Mouse (Mus musculus): ENCODE results near the gene Phactr1. TPM values are rescaled to one million over a fixed set of nuclear protein-coding genes. Genes with fewer than 3 reads are reported as not detected.

Phactr1 gene
- polyA plus RNA-seq, 1 experiment from 2014 or later = 18.7 TPM

GRCm38 (mm10) chr13:43159429-43159828 is 479.0 kb downstream of the Phactr1 start:
- H3K36me3 ChIP-seq (ENCODE audit: control insufficient read depth, insufficient read depth, low read length) = no peaks in the 10 kb centered on the region
- H3K27me3 ChIP-seq (ENCODE audit: control insufficient read depth, insufficient read depth, low read length) = no peaks in the 10 kb centered on the region
- H3K4me1 ChIP-seq (replicated peaks; ENCODE audit: control insufficient read depth, insufficient read depth, low read length) = no peaks in the 10 kb centered on the region
- DNase-seq (ENCODE audit: low spot score) = no peak
- whole genome bisulfite sequencing = 70% methylated on average over 3 of the region's 3 CpGs
- H3K4me3 ChIP-seq (ENCODE audit: low read depth, low read length) = no peak overlapping the region
- H3K27ac ChIP-seq (ENCODE audit: low read depth, low read length) = no peak overlapping the region
- no peaks in the 10 kb centered on the region for H3K9me3 ChIP-seq (ENCODE audit: control insufficient read depth, low read length)
- no peak for ATAC-seq (ENCODE audit: low FRiP score)
- H3K9ac ChIP-seq (ENCODE audit: low read depth, low read length) = no peak overlapping the region
- no peak overlapping the region for H3K4me2 ChIP-seq (replicated peaks; ENCODE audit: low read depth, low read length)

GRCm38 (mm10) chr13:43167721-43168120 is 487.3 kb downstream of the Phactr1 start:
- Histone ChIP-seq H3K27ac (ENCODE audit: low read depth, low read length) (no peak overlapping the region), H3K9me3 (ENCODE audit: control insufficient read depth, low read length) (no peaks in the 10 kb centered on the region), H3K4me3 (ENCODE audit: low read depth, low read length) (no peak overlapping the region), H3K9ac (ENCODE audit: low read depth, low read length) (no peak overlapping the region), H3K4me1 (replicated peaks; ENCODE audit: control insufficient read depth, insufficient read depth, low read length) (no peaks in the 10 kb centered on the region; the same call in 1 of the 2 replicates), H3K4me2 (replicated peaks; ENCODE audit: low read depth, low read length) (no peak overlapping the region), H3K36me3 (ENCODE audit: control insufficient read depth, insufficient read depth, low read length) (peaks cover 2% of the 10 kb centered on the region; the same call in 1 of the 2 replicates), H3K27me3 (ENCODE audit: control insufficient read depth, insufficient read depth, low read length) (no peaks in the 10 kb centered on the region)
- no peak for ATAC-seq (ENCODE audit: low FRiP score)
- 78% methylated on average over 9 of the region's 9 CpGs for WGBS
- DNase-seq (ENCODE audit: low spot score) = no peak

GRCm38 (mm10) chr13:43171020-43171710 is 490.7 kb downstream of the Phactr1 start, which contains the start of gene Tbc1d7:
Tbc1d7 (minus strand) TSS chr13:43171501.
- Histone ChIP-seq H3K27ac (ENCODE audit: low read depth, low read length) (peak within 1 kb of the TSS; percentile 62; the same call in 1 of the 2 replicates), H3K27me3 (ENCODE audit: control insufficient read depth, insufficient read depth, low read length) (no peaks in the 10 kb centered on the region)
- WGBS = 1% methylated on average over 48 of the region's 48 CpGs

GRCm38 (mm10) chr13:43172036-43172713 is 491.8 kb downstream of the Phactr1 start:
- no peak overlapping the region for H3K27ac ChIP-seq (ENCODE audit: low read depth, low read length)
- peak overlapping the region; percentile 71 for H3K9ac ChIP-seq (ENCODE audit: low read depth, low read length)
- peak overlapping the region; percentile 48 for H3K4me3 ChIP-seq (ENCODE audit: low read depth, low read length)
- DNase-seq (ENCODE audit: low spot score) (peak; percentile 37), ATAC-seq (ENCODE audit: low FRiP score) (no peak)
- no peaks in the 10 kb centered on the region; the same call in 1 of the 2 replicates for H3K4me1 ChIP-seq (replicated peaks; ENCODE audit: control insufficient read depth, insufficient read depth, low read length)
- H3K9me3 ChIP-seq (ENCODE audit: control insufficient read depth, low read length) = no peaks in the 10 kb centered on the region
- no peaks in the 10 kb centered on the region for H3K36me3 ChIP-seq (ENCODE audit: control insufficient read depth, insufficient read depth, low read length)
- peak overlapping the region; percentile 67 for H3K4me2 ChIP-seq (replicated peaks; ENCODE audit: low read depth, low read length)
- WGBS = 42% methylated on average over 14 of the region's 14 CpGs
- H3K27me3 ChIP-seq (ENCODE audit: control insufficient read depth, insufficient read depth, low read length) = no peaks in the 10 kb centered on the region

More at GRCm38 (mm10) chr13:43171020-43171710, 490.7 kb downstream of the Phactr1 start, which contains the start of gene Tbc1d7:
- peak; percentile 96 for ATAC-seq (ENCODE audit: low FRiP score)
- H3K4me1 ChIP-seq (replicated peaks; ENCODE audit: control insufficient read depth, insufficient read depth, low read length) = no peaks in the 10 kb centered on the region; the same call in 1 of the 2 replicates
- H3K4me2 ChIP-seq (replicated peaks; ENCODE audit: low read depth, low read length) = peak within 1 kb of the TSS; percentile 67
- DNase-seq (ENCODE audit: low spot score) = peak; percentile 100
- H3K9me3 ChIP-seq (ENCODE audit: control insufficient read depth, low read length) = no peaks in the 10 kb centered on the region
- no peaks in the 10 kb centered on the region for H3K36me3 ChIP-seq (ENCODE audit: control insufficient read depth, insufficient read depth, low read length)
- H3K4me3 ChIP-seq (ENCODE audit: low read depth, low read length) = peak within 1 kb of the TSS; percentile 48
- H3K9ac ChIP-seq (ENCODE audit: low read depth, low read length) = peak within 1 kb of the TSS; percentile 71

- ATAC-seq (ENCODE audit: low FRiP score) = no peak
- H3K4me3 ChIP-seq (ENCODE audit: low read depth, low read length) = no peak overlapping the region
- peak; percentile 86 for DNase-seq (ENCODE audit: low spot score)
- no peak overlapping the region for H3K27ac ChIP-seq (ENCODE audit: low read depth, low read length)
- H3K27me3 ChIP-seq (ENCODE audit: control insufficient read depth, insufficient read depth, low read length) = no peaks in the 10 kb centered on the region
- WGBS = 12% methylated on average over 9 of the region's 9 CpGs
- no peaks in the 10 kb centered on the region for H3K9me3 ChIP-seq (ENCODE audit: control insufficient read depth, low read length)
- H3K36me3 ChIP-seq (ENCODE audit: control insufficient read depth, insufficient read depth, low read length) = no peaks in the 10 kb centered on the region
- no peaks in the 10 kb centered on the region; the same call in 1 of the 2 replicates for H3K4me1 ChIP-seq (replicated peaks; ENCODE audit: control insufficient read depth, insufficient read depth, low read length)
- no peak overlapping the region for H3K9ac ChIP-seq (ENCODE audit: low read depth, low read length)
- H3K4me2 ChIP-seq (replicated peaks; ENCODE audit: low read depth, low read length) = no peak overlapping the region
Measured at GRCm38 (mm10) chr13:43173262-43173661, 492.8 kb downstream of the Phactr1 start.

- no peak for ATAC-seq (ENCODE audit: low FRiP score)
- no peak overlapping the region for H3K4me3 ChIP-seq (ENCODE audit: low read depth, low read length)
- WGBS = 95% methylated on average over 3 of the region's 3 CpGs
Measured at GRCm38 (mm10) chr13:43176676-43177075, 496.3 kb downstream of the Phactr1 start.

GRCm38 (mm10) chr13:43177317-43177716 is 496.9 kb downstream of the Phactr1 start:
- no peak for ATAC-seq (ENCODE audit: low FRiP score)
- H3K4me1 ChIP-seq (replicated peaks; ENCODE audit: control insufficient read depth, insufficient read depth, low read length) = no peaks in the 10 kb centered on the region

More at GRCm38 (mm10) chr13:43176676-43177075, 496.3 kb downstream of the Phactr1 start:
- H3K27ac ChIP-seq (ENCODE audit: low read depth, low read length) = no peak overlapping the region
- 0 out of 2 replicates have a peak, but pooled peaks cover 2% of the 10 kb centered on the region for H3K27me3 ChIP-seq (ENCODE audit: control insufficient read depth, insufficient read depth, low read length)
- H3K4me2 ChIP-seq (replicated peaks; ENCODE audit: low read depth, low read length) = no peak overlapping the region
- no peak overlapping the region for H3K9ac ChIP-seq (ENCODE audit: low read depth, low read length)
- no peak for DNase-seq (ENCODE audit: low spot score)
- no peaks in the 10 kb centered on the region; the same call in 1 of the 2 replicates for H3K4me1 ChIP-seq (replicated peaks; ENCODE audit: control insufficient read depth, insufficient read depth, low read length)
- no peaks in the 10 kb centered on the region for H3K36me3 ChIP-seq (ENCODE audit: control insufficient read depth, insufficient read depth, low read length)
- H3K9me3 ChIP-seq (ENCODE audit: control insufficient read depth, low read length) = no peaks in the 10 kb centered on the region

GRCm38 (mm10) chr13:43181104-43181503 is 500.7 kb downstream of the Phactr1 start:
- 0 out of 2 replicates have a peak, but pooled peaks cover 2% of the 10 kb centered on the region for H3K27me3 ChIP-seq (ENCODE audit: control insufficient read depth, insufficient read depth, low read length)

More at GRCm38 (mm10) chr13:43177317-43177716, 496.9 kb downstream of the Phactr1 start:
- WGBS = 96% methylated on average over 7 of the region's 7 CpGs
- Histone ChIP-seq H3K9ac (ENCODE audit: low read depth, low read length) (no peak overlapping the region), H3K9me3 (ENCODE audit: control insufficient read depth, low read length) (no peaks in the 10 kb centered on the region), H3K27ac (ENCODE audit: low read depth, low read length) (no peak overlapping the region), H3K27me3 (ENCODE audit: control insufficient read depth, insufficient read depth, low read length) (0 out of 2 replicates have a peak, but pooled peaks cover 2% of the 10 kb centered on the region), H3K4me3 (ENCODE audit: low read depth, low read length) (no peak overlapping the region), H3K36me3 (ENCODE audit: control insufficient read depth, insufficient read depth, low read length) (no peaks in the 10 kb centered on the region), H3K4me2 (replicated peaks; ENCODE audit: low read depth, low read length) (no peak overlapping the region)
- DNase-seq (ENCODE audit: low spot score) = no peak

More at GRCm38 (mm10) chr13:43181104-43181503, 500.7 kb downstream of the Phactr1 start:
- Histone ChIP-seq H3K9me3 (ENCODE audit: control insufficient read depth, low read length) (no peaks in the 10 kb centered on the region), H3K27ac (ENCODE audit: low read depth, low read length) (no peak overlapping the region), H3K4me2 (replicated peaks; ENCODE audit: low read depth, low read length) (no peak overlapping the region), H3K9ac (ENCODE audit: low read depth, low read length) (no peak overlapping the region), H3K4me3 (ENCODE audit: low read depth, low read length) (no peak overlapping the region), H3K36me3 (ENCODE audit: control insufficient read depth, insufficient read depth, low read length) (no peaks in the 10 kb centered on the region), H3K4me1 (replicated peaks; ENCODE audit: control insufficient read depth, insufficient read depth, low read length) (0 out of 2 replicates have a peak, but pooled peaks cover 2% of the 10 kb centered on the region)
- no peak for ATAC-seq (ENCODE audit: low FRiP score)
- DNase-seq (ENCODE audit: low spot score) = no peak
- WGBS = 62% methylated on average over 7 of the region's 7 CpGs
